Mouse (Mus musculus) spleen, adult 2 months (tissue): ENCODE results near the gene Fdx1l. TPM values are rescaled to one million over a fixed set of nuclear protein-coding genes. Genes with fewer than 3 reads are reported as not detected.

Source experiments
- DNase-seq, 2 experiments: peaks; one replicate each; pipeline versions ENCODE4 v3.0.0 to v3.0.0-alpha.2; 2012 to 2021; ENCODE audit warnings: low spot score in 2 of 2, low read depth in 1 of 2
- H3K27ac ChIP-seq: fragments of 200-500 bp; 2 replicates; pipeline ENCODE4 v1.5.1; 2012; ENCODE audit warnings: low read length, inconsistent platforms; ENCODE audit not compliant: insufficient read depth
- H3K27me3 ChIP-seq: fragments of 200-500 bp; 2 replicates; pipeline ENCODE4 v1.6.1; 2012; ENCODE audit warnings: mild to moderate bottlenecking, moderate library complexity, low read length, inconsistent platforms; ENCODE audit not compliant: control insufficient read depth, insufficient read depth
- H3K36me3 ChIP-seq: fragments of 200-500 bp; 2 replicates; pipeline ENCODE4 v1.6.1; 2012; ENCODE audit warnings: mild to moderate bottlenecking, low read length, inconsistent platforms; ENCODE audit not compliant: control insufficient read depth, insufficient read depth
- H3K4me1 ChIP-seq: fragments of 200-500 bp; 2 replicates; pipeline ENCODE4 v1.6.1; 2011; ENCODE audit warnings: inconsistent platforms; ENCODE audit not compliant: control insufficient read depth, insufficient read depth, insufficient read length
- H3K4me3 ChIP-seq: fragments of 200-500 bp; 2 replicates; pipeline ENCODE4 v1.5.1; 2011; ENCODE audit warnings: mild to moderate bottlenecking, inconsistent platforms; ENCODE audit not compliant: insufficient read depth, insufficient read length; ENCODE audit errors: extremely low read depth
- CTCF ChIP-seq: fragments of 200-500 bp; IDR thresholded peaks from 2 replicates; pipeline ENCODE4 v1.5.1; 2011; ENCODE audit warnings: mild to moderate bottlenecking, inconsistent platforms; ENCODE audit not compliant: insufficient read depth, insufficient read length, insufficient replicate concordance; ENCODE audit errors: extremely low read depth
- POLR2A ChIP-seq: fragments of 200-500 bp; IDR thresholded peaks from 2 replicates; pipeline ENCODE4 v1.6.1; 2011; ENCODE audit warnings: low read depth, low read length, inconsistent platforms
- WGBS: fragments of 180-500 bp; shearing (Covaris S2); methylation state at CpG from one replicate; pipeline ENCODE4 v1.1.7; 2018; 5-methylcytosine and 5-hydroxymethylcytosine counted together
- polyA plus RNA-seq: library from polyadenylated mRNA; depleted of rRNA; stranded (reverse); fragments of >200 nt; gene quantifications from 2 replicates; pipeline ENCODE4 v1.2.3, GENCODE M21; 2012

Gene Fdx1l
- polyA plus RNA-seq, 1 experiment = 38.3 TPM

GRCm38 (mm10) chr9:21105760-21106564, 32.5 kb upstream of the Fdx1l start:
- no peaks in the 10 kb centered on the region for H3K4me1 ChIP-seq

GRCm38 (mm10) chr9:21104814-21105213, 31.4 kb upstream of the Fdx1l start:
- Histone ChIP-seq H3K4me3 (no peak overlapping the region), H3K4me1 (no peaks in the 10 kb centered on the region), H3K36me3 (peaks cover 10% of the 10 kb centered on the region), H3K27me3 (no peaks in the 10 kb centered on the region), H3K27ac (no peak overlapping the region)
- DNase-seq = no peak
- TF ChIP-seq POLR2A (no peak), CTCF (no peak)
- 90% methylated on average over 6 of the region's 6 CpGs for WGBS

More at GRCm38 (mm10) chr9:21105760-21106564, 32.5 kb upstream of the Fdx1l start:
- Histone ChIP-seq H3K27me3 (no peaks in the 10 kb centered on the region), H3K27ac (peak overlapping the region; percentile 32; the same call in 1 of the 2 replicates), H3K36me3 (peaks cover 12% of the 10 kb centered on the region), H3K4me3 (no peak overlapping the region)
- DNase-seq = no peak
- 78% methylated on average over 5 of the region's 5 CpGs for WGBS
- TF ChIP-seq CTCF (no peak), POLR2A (no peak)

- Histone ChIP-seq H3K36me3 (0 out of 2 replicates have a peak, but pooled peaks cover 2% of the 10 kb centered on the region), H3K27me3 (no peaks in the 10 kb centered on the region), H3K27ac (no peak overlapping the region), H3K4me3 (no peak overlapping the region), H3K4me1 (no peaks in the 10 kb centered on the region)
- 92% methylated on average over 2 of the region's 2 CpGs for WGBS
- DNase-seq = no peak
- no peak for TF ChIP-seq CTCF
- no peak for TF ChIP-seq POLR2A
Measured at GRCm38 (mm10) chr9:21102076-21102475, 28.7 kb upstream of the Fdx1l start.

GRCm38 (mm10) chr9:21100447-21101161, 27.2 kb upstream of the Fdx1l start:
- DNase-seq = no peak
- Histone ChIP-seq H3K36me3 (0 out of 2 replicates have a peak, but pooled peaks cover 2% of the 10 kb centered on the region), H3K27ac (no peak overlapping the region), H3K4me3 (no peak overlapping the region), H3K4me1 (no peaks in the 10 kb centered on the region), H3K27me3 (no peaks in the 10 kb centered on the region)
- TF ChIP-seq POLR2A = no peak
- no peak for TF ChIP-seq CTCF
- WGBS = 16% methylated on average over 15 of the region's 15 CpGs

GRCm38 (mm10) chr9:21097793-21098192, 24.4 kb upstream of the Fdx1l start:
- DNase-seq = no peak
- H3K4me3 ChIP-seq = no peak overlapping the region
- H3K36me3 ChIP-seq = no peaks in the 10 kb centered on the region
- no peaks in the 10 kb centered on the region for H3K27me3 ChIP-seq
- no peaks in the 10 kb centered on the region for H3K4me1 ChIP-seq
- H3K27ac ChIP-seq = no peak overlapping the region
- 74% methylated on average over 8 of the region's 8 CpGs for WGBS
- TF ChIP-seq POLR2A (no peak), CTCF (no peak)

- Histone ChIP-seq H3K4me3 (no peak overlapping the region), H3K4me1 (peaks cover under 1% of the 10 kb centered on the region; the same call in 1 of the 2 replicates), H3K27ac (no peak overlapping the region), H3K36me3 (no peaks in the 10 kb centered on the region), H3K27me3 (no peaks in the 10 kb centered on the region)
- TF ChIP-seq CTCF = no peak
- no peak for TF ChIP-seq POLR2A
- DNase-seq = no peak
- WGBS = 95% methylated on average over 4 of the region's 4 CpGs
Measured at GRCm38 (mm10) chr9:21095958-21096357, 22.5 kb upstream of the Fdx1l start.
